In genomic region chr12:104141506-104141905, GRCm38 (mm10) we compare ENCODE assay signal across 31 mouse cellular contexts. TPM values are rescaled to one million over a fixed set of nuclear protein-coding genes. Genes with fewer than 3 reads are reported as not detected.
A peak's percentile ranks its signal among the peaks of the same experiment; 100 is the strongest.
DNase-seq lines count a peak whose midpoint lies in the region; ATAC-seq and TF ChIP-seq lines count a peak whose summit lies in the region.
"Had no signal": no experiment of that assay in that cellular context is flagged by ENCODE, and none has a peak within 500 bp of the region (broad histone marks: within the 10 kb centered on the region; RNA-seq: fewer than 3 reads in every experiment).

No protein-coding gene starts in this region.

- peak; percentile 54 for DNase-seq in heart, embryonic 10.5 days (ENCODE audit: low spot score)
- DNase-seq in heart, postnatal 36 days, result no peak
- DNase-seq in thymus, adult 2 months, result peak; percentile 0
- no peak for DNase-seq in thymus, adult 18-20 months
- DNase-seq in limb, embryonic 11.5 days (ENCODE audit: low spot score), result peak; percentile 6
- DNase-seq in hindbrain, embryonic 10.5 days (ENCODE audit: low spot score), result no peak
- DNase-seq: adrenal gland, postnatal 10 days; B cell, adult 2 months; cerebellum, adult 11 months; cerebellum, adult 8-10 months; cerebellum, postnatal 14 days; embryo, embryonic 11 days; gastrocnemius, postnatal 10 days; heart, postnatal 4 days had no signal

- no peaks in the 10 kb centered on the region for H3K9me3 ChIP-seq in heart, embryonic 10.5 days
- H3K9me3 ChIP-seq in limb, embryonic 11.5 days (ENCODE audit: control insufficient read depth, low read length), result no peaks in the 10 kb centered on the region
- no peaks in the 10 kb centered on the region for H3K9me3 ChIP-seq in hindbrain, embryonic 10.5 days
- H3K9me3 ChIP-seq: embryonic facial prominence, embryonic 15.5 days; heart, embryonic 13.5 days; hindbrain, embryonic 13.5 days had no signal

- H3K27ac ChIP-seq in heart, embryonic 10.5 days, result no peak overlapping the region
- no peak overlapping the region for H3K27ac ChIP-seq in thymus, adult 2 months (ENCODE audit: control insufficient read depth, insufficient read depth, low read length)
- no peak overlapping the region for H3K27ac ChIP-seq in limb, embryonic 11.5 days (replicated peaks; ENCODE audit: low read depth, low read length)
- no peak overlapping the region for H3K27ac ChIP-seq in hindbrain, embryonic 10.5 days
- H3K27ac ChIP-seq: embryonic facial prominence, embryonic 15.5 days; heart, embryonic 13.5 days; hindbrain, embryonic 13.5 days; hindbrain, postnatal 0 days had no signal

- no peak overlapping the region for H3K4me2 ChIP-seq in limb, embryonic 11.5 days (ENCODE audit: low read depth, severe bottlenecking)
- H3K4me2 ChIP-seq: embryonic facial prominence, embryonic 15.5 days; heart, embryonic 13.5 days; hindbrain, embryonic 13.5 days had no signal

- H3K4me1 ChIP-seq in heart, embryonic 10.5 days, result no peaks in the 10 kb centered on the region
- H3K4me1 ChIP-seq in thymus, adult 2 months (replicated peaks; ENCODE audit: control insufficient read depth, insufficient read depth, low read length), result no peaks in the 10 kb centered on the region
- H3K4me1 ChIP-seq in limb, embryonic 11.5 days (ENCODE audit: control insufficient read depth, insufficient read depth, low read length), result no peaks in the 10 kb centered on the region
- no peaks in the 10 kb centered on the region for H3K4me1 ChIP-seq in hindbrain, embryonic 10.5 days (replicated peaks)
- H3K4me1 ChIP-seq: embryonic facial prominence, embryonic 15.5 days; heart, embryonic 13.5 days; hindbrain, embryonic 13.5 days had no signal

- no peak for TF ChIP-seq CTCF in thymus, adult 2 months (IDR thresholded peaks at IDR 0.05; ENCODE audit: borderline replicate concordance, control insufficient read depth, extremely low read depth, insufficient read depth, low read length, poor library complexity)

- no peaks in the 10 kb centered on the region for H3K36me3 ChIP-seq in heart, embryonic 10.5 days
- H3K36me3 ChIP-seq in thymus, adult 2 months (ENCODE audit: control insufficient read depth, insufficient read depth, low read length), result no peaks in the 10 kb centered on the region
- no peaks in the 10 kb centered on the region for H3K36me3 ChIP-seq in limb, embryonic 11.5 days (ENCODE audit: control insufficient read depth, insufficient read depth, low read length)
- no peaks in the 10 kb centered on the region for H3K36me3 ChIP-seq in hindbrain, embryonic 10.5 days
- H3K36me3 ChIP-seq: embryonic facial prominence, embryonic 15.5 days; G1E; heart, embryonic 13.5 days; hindbrain, embryonic 13.5 days had no signal

- no peak overlapping the region for H3K4me3 ChIP-seq in heart, embryonic 10.5 days
- no peak overlapping the region for H3K4me3 ChIP-seq in thymus, adult 2 months (ENCODE audit: control insufficient read depth, insufficient read depth, low read length)
- H3K4me3 ChIP-seq in limb, embryonic 11.5 days (ENCODE audit: low read depth, low read length), result no peak overlapping the region
- H3K4me3 ChIP-seq in hindbrain, embryonic 10.5 days, result no peak overlapping the region
- H3K4me3 ChIP-seq: embryonic facial prominence, embryonic 15.5 days; erythroblast, embryonic 14.5 days; heart, embryonic 13.5 days; hindbrain, embryonic 13.5 days had no signal

- no peak overlapping the region for H3K9ac ChIP-seq in limb, embryonic 11.5 days (ENCODE audit: low read length)
- H3K9ac ChIP-seq: embryonic facial prominence, embryonic 15.5 days; heart, embryonic 13.5 days; hindbrain, embryonic 13.5 days had no signal

- no peak for TF ChIP-seq POLR2A in thymus, adult 2 months (IDR thresholded peaks at IDR 0.05; ENCODE audit: control insufficient read depth, extremely low read depth, insufficient read depth, low read length, poor library complexity)

- intact Hi-C loops in heart, postnatal 36 days (cut with DNase I), result no loop called here

- no peak for ATAC-seq in limb, embryonic 11.5 days (ENCODE audit: insufficient number of reproducible peaks, low FRiP score, low TSS enrichment, low read depth)
- ATAC-seq: CD4-positive, CD25-positive, alpha-beta regulatory T cell, adult 4 months; forebrain, embryonic 16.5 days; hindbrain, postnatal 0 days had no signal

- 83% methylated on average over 1 of the region's 1 CpGs for WGBS in heart, embryonic 10.5 days
- WGBS in thymus, adult 2 months, result 92% methylated on average over 1 of the region's 1 CpGs
- 79% methylated on average over 1 of the region's 1 CpGs for WGBS in limb, embryonic 11.5 days
- WGBS in hindbrain, embryonic 10.5 days, result 75% methylated on average over 1 of the region's 1 CpGs

- no peaks in the 10 kb centered on the region for H3K27me3 ChIP-seq in heart, embryonic 10.5 days (ENCODE audit: insufficient read depth, poor library complexity, severe bottlenecking)
- H3K27me3 ChIP-seq in thymus, adult 2 months (ENCODE audit: control insufficient read depth, insufficient read depth, low read length), result no peaks in the 10 kb centered on the region
- H3K27me3 ChIP-seq in limb, embryonic 11.5 days (ENCODE audit: control insufficient read depth, insufficient read depth, low read length), result no peaks in the 10 kb centered on the region
- no peaks in the 10 kb centered on the region for H3K27me3 ChIP-seq in hindbrain, embryonic 10.5 days (ENCODE audit: insufficient read depth, poor library complexity, severe bottlenecking)
- H3K27me3 ChIP-seq: embryonic facial prominence, embryonic 15.5 days; hindbrain, embryonic 13.5 days had no signal

RNA-seq across cellular contexts. Expression of gene Serpina3c, which starts 12.2 kb away (rescaled TPM):
- polyA plus RNA-seq in heart, embryonic 10.5 days (2016; fragmentation: Nextera tagmentation; extraction: Ambion mirVana), result not detected in 2 replicates
- total RNA-seq in heart, postnatal 36 days (2021), result 1 to 10 TPM in 1 of 2 experiments, under 1 TPM in 1; 0.61 to 1.2 TPM
- 0.91 and 1.7 TPM in 2 replicates for polyA plus RNA-seq in thymus, adult 2 months (2012; rRNA removed)
- polyA plus RNA-seq in limb, embryonic 11.5 days (2014; fragmentation: Nextera tagmentation; extraction: Ambion mirVana), result not detected in 2 replicates
- polyA plus RNA-seq in hindbrain, embryonic 10.5 days (2016; fragmentation: Nextera tagmentation; extraction: Ambion mirVana), result not detected in 2 replicates
- total RNA-seq: common myeloid progenitor, adult 5-6 weeks; hindbrain, postnatal 0 days had no signal
- polyA plus RNA-seq: brain, embryonic 14.5 days; CD4-positive, CD25-positive, alpha-beta regulatory T cell, adult 4 months; embryonic facial prominence, embryonic 11.5 days; erythroblast, embryonic 14.5 days; forebrain, embryonic 11.5 days; forebrain, embryonic 16.5 days; G1E; heart, embryonic 13.5 days; hindbrain, embryonic 13.5 days had no signal

RNA-seq across cellular contexts. Expression of gene Serpina3b, which starts 13.7 kb away (rescaled TPM):
- 0.20 TPM in 1 of 2 replicates, not detected in the other for polyA plus RNA-seq in heart, embryonic 10.5 days (2016; fragmentation: Nextera tagmentation; extraction: Ambion mirVana)
- total RNA-seq in heart, postnatal 36 days (2021), result not detected
- 0.09 and 0.19 TPM in 2 replicates for polyA plus RNA-seq in thymus, adult 2 months (2012; rRNA removed)
- polyA plus RNA-seq in limb, embryonic 11.5 days (2014; fragmentation: Nextera tagmentation; extraction: Ambion mirVana), result not detected in 2 replicates
- not detected in 2 replicates for polyA plus RNA-seq in hindbrain, embryonic 10.5 days (2016; fragmentation: Nextera tagmentation; extraction: Ambion mirVana)
- total RNA-seq: gastrocnemius, postnatal 10 days; gastrocnemius, postnatal 4 days; heart, adult 8-10 months; heart, postnatal 4 days; hindbrain, postnatal 0 days had no signal
- polyA plus RNA-seq: brain, embryonic 14.5 days; CD4-positive, CD25-positive, alpha-beta regulatory T cell, adult 4 months; embryonic facial prominence, embryonic 11.5 days; embryonic facial prominence, embryonic 15.5 days; erythroblast, embryonic 14.5 days; forebrain, embryonic 11.5 days; frontal cortex, adult 2 months; G1E; heart, postnatal 0 days; hindbrain, embryonic 13.5 days; hindbrain, postnatal 0 days had no signal

RNA-seq across cellular contexts. Expression of gene Serpina3a, which starts 29.0 kb away (rescaled TPM):
- polyA plus RNA-seq in heart, embryonic 10.5 days (2016; fragmentation: Nextera tagmentation; extraction: Ambion mirVana), result not detected in 2 replicates
- not detected for total RNA-seq in heart, postnatal 36 days (2021)
- 0.10 TPM in 1 of 2 replicates, not detected in the other for polyA plus RNA-seq in thymus, adult 2 months (2012; rRNA removed)
- not detected in 2 replicates for polyA plus RNA-seq in limb, embryonic 11.5 days (2014; fragmentation: Nextera tagmentation; extraction: Ambion mirVana)
- polyA plus RNA-seq in hindbrain, embryonic 10.5 days (2016; fragmentation: Nextera tagmentation; extraction: Ambion mirVana), result not detected in 2 replicates
- total RNA-seq: adrenal gland, postnatal 10 days; adrenal gland, postnatal 4 days; common myeloid progenitor, adult 5-6 weeks; gastrocnemius, postnatal 10 days; gastrocnemius, postnatal 4 days; heart, adult 8-10 months; heart, postnatal 4 days; hindbrain, postnatal 0 days had no signal
- polyA plus RNA-seq: brain, embryonic 14.5 days; CD4-positive, CD25-positive, alpha-beta regulatory T cell, adult 4 months; embryonic facial prominence, embryonic 11.5 days; embryonic facial prominence, embryonic 15.5 days; erythroblast, embryonic 14.5 days; forebrain, embryonic 11.5 days; forebrain, embryonic 16.5 days; frontal cortex, adult 2 months; G1E; heart, embryonic 13.5 days; heart, postnatal 0 days; hindbrain, embryonic 13.5 days; hindbrain, postnatal 0 days had no signal

RNA-seq across cellular contexts. Expression of gene Serpina5, which starts 40.6 kb away (rescaled TPM):
- 0.10 TPM in 1 of 2 replicates, not detected in the other for polyA plus RNA-seq in heart, embryonic 10.5 days (2016; fragmentation: Nextera tagmentation; extraction: Ambion mirVana)
- total RNA-seq in heart, postnatal 36 days (2021), result not detected
- 0.05 TPM in 1 of 2 replicates, not detected in the other for polyA plus RNA-seq in thymus, adult 2 months (2012; rRNA removed)
- not detected in 2 replicates for polyA plus RNA-seq in limb, embryonic 11.5 days (2014; fragmentation: Nextera tagmentation; extraction: Ambion mirVana)
- not detected in 2 replicates for polyA plus RNA-seq in hindbrain, embryonic 10.5 days (2016; fragmentation: Nextera tagmentation; extraction: Ambion mirVana)
- total RNA-seq: common myeloid progenitor, adult 5-6 weeks; G1E; gastrocnemius, postnatal 10 days; gastrocnemius, postnatal 4 days; heart, adult 8-10 months; heart, postnatal 4 days had no signal
- polyA plus RNA-seq: brain, embryonic 14.5 days; CD4-positive, CD25-positive, alpha-beta regulatory T cell, adult 4 months; embryonic facial prominence, embryonic 11.5 days; embryonic facial prominence, embryonic 15.5 days; erythroblast, embryonic 14.5 days; forebrain, embryonic 11.5 days; forebrain, embryonic 16.5 days; frontal cortex, adult 2 months; G1E; heart, embryonic 13.5 days; heart, postnatal 0 days; hindbrain, embryonic 13.5 days; hindbrain, postnatal 0 days had no signal

Comparison
In these comparisons a context has a peak if more than half of its experiments do, and no peak if none do; other contexts are left out.
1. DNase-seq: peak in heart, embryonic 10.5 days (single experiment), thymus, adult 2 months (single experiment) and limb, embryonic 11.5 days (single experiment); none in heart, postnatal 36 days (0 of 2), thymus, adult 18-20 months (0 of 2) and hindbrain, embryonic 10.5 days (single experiment).